Mouse (Mus musculus) thymus, adult 2 months (tissue): Measurements from ENCODE around the gene Tnfrsf9. TPM values are rescaled to one million over a fixed set of nuclear protein-coding genes. Genes with fewer than 3 reads are reported as not detected.

Experiments used
- DNase-seq: peaks from one replicate; pipeline ENCODE4 v3.0.0; 2021
- H3K27ac ChIP-seq: fragments of 200-500 bp; 2 replicates; pipeline ENCODE4 v1.5.1; 2012; ENCODE audit warnings: low read length, control low read depth; ENCODE audit not compliant: control insufficient read depth, insufficient read depth
- H3K27me3 ChIP-seq: fragments of 200-500 bp; 2 replicates; pipeline ENCODE4 v1.6.1; 2012; ENCODE audit warnings: mild to moderate bottlenecking, low read length, moderate library complexity, mixed read lengths; ENCODE audit not compliant: control insufficient read depth, insufficient read depth
- H3K36me3 ChIP-seq: fragments of 200-500 bp; 2 replicates; pipeline ENCODE4 v1.6.1; 2012; ENCODE audit warnings: mild to moderate bottlenecking, low read length, moderate library complexity; ENCODE audit not compliant: control insufficient read depth, insufficient read depth
- H3K4me1 ChIP-seq: fragments of 200-500 bp; replicated peaks from 2 replicates; pipeline ENCODE4 v1.6.1; 2012; ENCODE audit warnings: low read length; ENCODE audit not compliant: control insufficient read depth, insufficient read depth
- H3K4me3 ChIP-seq: fragments of 200-500 bp; 2 replicates; pipeline ENCODE4 v1.5.1; 2012; ENCODE audit warnings: mild to moderate bottlenecking, low read length, control low read depth, moderate library complexity; ENCODE audit not compliant: control insufficient read depth, insufficient read depth
- CTCF ChIP-seq: fragments of 200-500 bp; IDR thresholded peaks from 2 replicates; pipeline ENCODE4 v1.5.1; 2012; ENCODE audit warnings: mild to moderate bottlenecking, control low read depth, low read length, moderate library complexity, borderline replicate concordance; ENCODE audit not compliant: control insufficient read depth, poor library complexity, insufficient read depth; ENCODE audit errors: extremely low read depth
- POLR2A ChIP-seq: fragments of 200-500 bp; IDR thresholded peaks from 2 replicates; pipeline ENCODE4 v1.6.1; 2012; ENCODE audit warnings: mild to moderate bottlenecking, low read length, control low read depth, moderate library complexity; ENCODE audit not compliant: control insufficient read depth, poor library complexity, insufficient read depth; ENCODE audit errors: extremely low read depth
- WGBS: fragments of 180-500 bp; shearing (Covaris S2); methylation state at CpG from one replicate; pipeline ENCODE4 v1.1.7; 2018; 5-methylcytosine and 5-hydroxymethylcytosine counted together
- polyA plus RNA-seq: library from polyadenylated mRNA; depleted of rRNA; stranded (reverse); fragments of >200 nt; gene quantifications from 2 replicates; pipeline ENCODE4 v1.2.3, GENCODE M21; 2012; rRNA removed

Gene Tnfrsf9
- polyA plus RNA-seq, 1 experiment, result 13.4 TPM

DNA sequence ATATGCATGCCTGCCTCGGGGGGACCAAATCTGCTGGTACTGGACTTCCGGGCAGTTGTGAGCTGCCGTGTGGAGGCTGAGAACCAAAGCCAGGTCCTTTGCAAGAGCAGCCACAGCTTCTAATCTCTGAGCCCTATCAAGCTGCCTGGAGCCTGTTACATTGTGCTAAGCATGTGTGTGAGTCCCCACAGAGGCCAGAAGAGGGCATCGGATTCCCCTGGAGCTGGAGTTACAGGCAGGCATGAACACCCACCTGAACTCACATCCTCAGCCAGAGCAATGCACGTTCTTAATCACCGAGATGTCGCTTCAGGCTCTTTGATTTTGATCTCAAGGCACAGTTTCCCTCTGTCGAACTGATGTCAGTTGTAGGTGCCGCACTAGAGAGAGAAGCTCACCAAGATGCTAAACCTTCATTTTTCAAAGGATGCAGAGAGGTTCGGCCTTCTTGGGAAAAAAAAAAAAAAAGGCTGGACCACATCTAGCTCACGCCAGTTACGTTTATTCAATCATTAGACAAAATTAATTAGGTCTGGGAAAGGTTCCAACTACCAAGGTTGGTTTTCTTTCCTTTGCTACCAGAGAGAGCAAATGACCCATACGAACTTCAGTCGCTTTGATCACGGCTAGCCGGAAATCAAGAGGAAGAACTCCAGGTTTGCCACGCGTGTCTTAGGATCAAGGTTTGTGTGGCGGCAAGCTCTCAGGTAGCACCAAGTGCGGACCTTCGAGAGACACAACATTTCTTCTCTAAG, 64.0 kb downstream of the Tnfrsf9 start:
- no peak for DNase-seq
- WGBS, result 95% methylated on average over 21 of the region's 21 CpGs
- 0 out of 2 replicates have a peak, but pooled peaks cover 3% of the 10 kb centered on the region for H3K4me1 ChIP-seq

DNA sequence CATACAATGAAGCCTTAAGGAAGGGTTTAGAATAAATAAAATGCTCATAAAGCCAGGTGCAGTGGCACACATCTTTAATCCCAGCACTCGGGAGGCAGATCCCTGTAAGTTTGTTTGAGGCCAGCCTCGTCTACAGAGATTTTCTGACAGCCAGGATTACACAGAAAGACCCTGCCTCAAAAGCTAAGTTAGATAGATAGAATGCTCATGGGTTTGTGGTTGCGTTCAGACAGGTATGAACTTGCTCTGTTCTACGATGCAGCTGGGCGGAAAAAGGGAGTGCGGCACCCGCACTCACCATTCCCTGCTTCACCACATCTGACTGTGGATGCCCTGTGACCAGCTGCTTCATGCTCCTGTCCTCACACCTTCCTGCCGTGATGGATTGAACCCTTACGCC, 65.1 kb downstream of the Tnfrsf9 start:
- Histone ChIP-seq H3K4me1 (0 out of 2 replicates have a peak, but pooled peaks cover 3% of the 10 kb centered on the region), H3K36me3 (no peaks in the 10 kb centered on the region), H3K27ac (no peak overlapping the region), H3K4me3 (no peak overlapping the region), H3K27me3 (no peaks in the 10 kb centered on the region)
- TF ChIP-seq CTCF, result no peak
- no peak for TF ChIP-seq POLR2A
- WGBS, result 91% methylated on average over 9 of the region's 9 CpGs
- DNase-seq, result no peak

More for the DNA sequence above, 64.0 kb downstream of the Tnfrsf9 start:
- H3K27ac ChIP-seq, result no peak overlapping the region
- no peak overlapping the region for H3K4me3 ChIP-seq
- H3K27me3 ChIP-seq, result no peaks in the 10 kb centered on the region
- no peaks in the 10 kb centered on the region for H3K36me3 ChIP-seq
- TF ChIP-seq CTCF, result no peak
- no peak for TF ChIP-seq POLR2A

GRCm38 (mm10) chr4:150980153-150980552, 65.8 kb downstream of the Tnfrsf9 start:
- Histone ChIP-seq H3K4me1 (0 out of 2 replicates have a peak, but pooled peaks cover 3% of the 10 kb centered on the region), H3K36me3 (no peaks in the 10 kb centered on the region), H3K27ac (no peak overlapping the region), H3K27me3 (no peaks in the 10 kb centered on the region), H3K4me3 (no peak overlapping the region)
- WGBS, result 92% methylated on average over 5 of the region's 5 CpGs
- TF ChIP-seq CTCF, result no peak
- TF ChIP-seq POLR2A, result no peak
- DNase-seq, result no peak

- Histone ChIP-seq H3K4me1 (no peaks in the 10 kb centered on the region), H3K36me3 (no peaks in the 10 kb centered on the region), H3K4me3 (no peak overlapping the region), H3K27me3 (no peaks in the 10 kb centered on the region), H3K27ac (no peak overlapping the region)
- TF ChIP-seq POLR2A, result no peak
- TF ChIP-seq CTCF, result peak; percentile 62; the same call in 1 of the 2 replicates
- WGBS, result 53% methylated on average over 6 of the region's 6 CpGs
- DNase-seq, result peak; percentile 12
Observed at GRCm38 (mm10) chr4:150990148-150990547, 75.8 kb downstream of the Tnfrsf9 start.

Other genes starting within 250 kb of the Tnfrsf9 start
- 12.4 and 17.2 TPM in 2 replicates for gene Errfi1, start 60.6 kb upstream of the Tnfrsf9 start, polyA plus RNA-seq
- 128 and 138 TPM in 2 replicates for gene Park7, start 125 bp upstream of the Tnfrsf9 start, polyA plus RNA-seq
- 0.32 TPM in 1 of 2 replicates, not detected in the other for gene Uts2, start 82.5 kb downstream of the Tnfrsf9 start, polyA plus RNA-seq
- 5.0 and 5.4 TPM in 2 replicates for gene Per3, start 130.1 kb downstream of the Tnfrsf9 start, polyA plus RNA-seq
- 27.2 and 30.9 TPM in 2 replicates for gene Vamp3, start 143.4 kb downstream of the Tnfrsf9 start, polyA plus RNA-seq
- not detected in 2 replicates for gene Gm13090, start 175.0 kb downstream of the Tnfrsf9 start, polyA plus RNA-seq